Mouse (Mus musculus) cerebellum, adult 11 months (tissue): Measurements from ENCODE around the gene Dnaaf1.

Source experiments
- DNase-seq: peaks from one replicate; pipeline ENCODE4 v3.0.0; 2022

The Dnaaf1 gene

DNA sequence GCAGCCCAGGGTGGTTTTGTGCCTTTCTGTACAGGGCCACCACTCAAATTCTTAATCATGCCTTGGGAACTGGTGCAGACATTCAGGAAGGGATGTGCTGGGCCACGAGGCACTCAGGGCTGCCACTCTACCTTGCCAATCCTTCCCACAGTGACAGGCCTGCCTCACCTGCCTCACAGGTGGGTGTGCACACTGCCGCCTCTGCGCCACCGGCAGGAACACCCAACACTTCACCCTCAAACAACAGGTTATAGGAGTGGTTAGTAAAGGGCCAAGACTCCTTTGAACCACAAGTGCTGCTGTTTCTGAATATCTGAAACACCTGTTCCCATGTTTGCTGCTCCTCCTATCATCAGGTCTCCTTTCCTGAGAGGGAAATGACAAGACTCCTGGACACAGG, 2.6 kb upstream of the Dnaaf1 start:
- DNase-seq = no peak

DNA sequence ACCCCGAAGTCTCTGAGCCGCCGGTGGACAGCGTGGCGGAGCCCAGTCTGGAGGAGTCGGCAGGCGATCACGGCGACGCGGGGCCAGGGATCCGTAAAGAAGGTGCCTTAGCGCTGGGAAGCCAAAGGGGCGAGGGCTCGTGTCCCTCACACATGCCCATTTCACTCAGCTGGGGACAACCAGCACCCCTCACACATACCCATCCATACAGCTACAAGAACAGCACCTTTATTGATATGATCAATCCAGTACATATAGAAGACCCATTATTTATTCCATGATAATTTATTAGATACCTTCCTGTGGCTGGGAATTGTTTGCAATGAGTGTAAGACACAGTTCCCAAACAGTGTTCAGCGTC, 311 bp downstream of the Dnaaf1 start:
- DNase-seq = no peak

DNA sequence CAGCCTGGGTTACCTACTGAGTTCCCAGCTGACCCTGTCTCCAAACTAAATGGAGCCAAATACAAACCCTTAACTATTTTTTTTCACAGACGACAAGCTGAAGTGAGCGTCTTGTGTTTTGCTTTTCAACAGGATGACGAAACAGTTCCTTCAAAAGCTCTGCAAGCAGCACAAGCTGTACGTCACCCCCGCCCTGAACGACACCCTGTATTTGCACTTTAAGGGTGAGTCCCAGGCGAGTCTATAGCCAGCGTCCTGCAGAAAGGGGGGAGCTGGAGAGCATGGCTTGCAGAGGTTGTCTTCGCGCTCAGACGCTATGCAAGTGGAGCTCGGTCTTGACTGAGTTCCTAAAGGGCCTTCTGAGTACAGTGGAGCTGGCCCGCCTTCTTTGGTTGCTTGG, 4.1 kb downstream of the Dnaaf1 start:
- DNase-seq = no peak

GRCm38 (mm10) chr8:119580441-119581161, 5.6 kb downstream of the Dnaaf1 start:
- no peak for DNase-seq

- DNase-seq = no peak
Measured at GRCm38 (mm10) chr8:119585901-119586300, 10.9 kb downstream of the Dnaaf1 start.

DNA sequence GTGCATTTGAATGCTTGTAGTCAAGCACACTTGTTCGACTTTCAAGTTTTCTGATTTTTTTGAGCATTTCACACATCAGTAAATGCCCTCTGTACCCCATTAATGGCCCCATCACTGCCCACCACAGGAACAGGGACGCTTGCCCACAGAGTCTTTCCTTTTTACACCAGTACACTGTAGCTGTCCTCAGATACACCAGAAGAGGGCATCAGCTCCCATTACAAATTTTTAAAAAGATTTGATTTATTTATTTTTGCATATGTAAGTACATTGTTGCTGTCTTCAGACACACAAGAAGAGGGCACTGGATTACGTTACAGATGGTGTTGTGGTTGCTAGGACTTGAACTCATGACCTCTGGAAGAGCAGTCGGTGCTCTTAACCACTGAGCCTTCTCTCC, 13.3 kb downstream of the Dnaaf1 start:
- no peak for DNase-seq

- no peak for DNase-seq
Measured at GRCm38 (mm10) chr8:119588844-119589243, 13.8 kb downstream of the Dnaaf1 start.

DNA sequence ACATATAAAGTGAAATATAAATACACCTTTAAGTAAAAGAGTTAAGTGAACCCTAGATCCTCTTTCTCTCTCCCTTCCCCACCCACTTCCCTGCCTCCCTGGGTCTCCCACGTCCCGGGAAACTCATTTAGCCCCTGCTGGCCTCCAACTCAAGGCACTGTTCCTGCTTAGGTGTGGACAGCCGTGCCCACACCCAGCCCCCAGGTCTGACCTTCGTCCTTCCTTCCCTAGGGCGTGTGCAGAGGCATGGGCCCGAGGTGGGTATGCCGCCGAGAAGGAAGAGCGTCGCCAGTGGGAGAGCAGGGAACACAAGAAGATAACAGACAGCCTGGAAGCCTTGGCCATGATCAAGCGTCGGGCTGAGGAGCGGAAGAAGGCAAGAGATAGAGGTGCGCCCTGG, 15.3 kb downstream of the Dnaaf1 start:
- no peak for DNase-seq

GRCm38 (mm10) chr8:119591456-119591855, 16.4 kb downstream of the Dnaaf1 start:
- DNase-seq = no peak

GRCm38 (mm10) chr8:119603771-119604170, 28.7 kb downstream of the Dnaaf1 start:
- no peak for DNase-seq

DNA sequence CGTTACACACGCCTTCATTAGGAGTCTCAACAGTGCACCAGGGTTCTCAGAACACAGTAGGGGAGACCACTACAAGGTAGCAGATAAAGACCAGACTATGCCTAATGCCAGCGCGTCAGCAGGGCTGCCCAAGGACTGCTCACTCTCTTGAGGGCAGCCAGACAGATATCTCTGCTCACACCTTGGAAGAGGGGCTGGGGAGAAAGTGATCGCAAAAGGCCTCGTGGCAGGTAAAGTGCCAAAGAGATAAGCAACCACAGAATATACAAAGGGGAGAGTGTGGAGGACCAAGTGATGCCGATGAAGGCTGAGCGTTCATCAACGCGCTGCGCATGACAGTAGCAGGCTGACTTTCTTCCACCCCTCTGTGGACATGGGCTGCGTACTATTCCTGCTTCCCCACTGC, 29.4 kb downstream of the Dnaaf1 start:
- no peak for DNase-seq

DNA sequence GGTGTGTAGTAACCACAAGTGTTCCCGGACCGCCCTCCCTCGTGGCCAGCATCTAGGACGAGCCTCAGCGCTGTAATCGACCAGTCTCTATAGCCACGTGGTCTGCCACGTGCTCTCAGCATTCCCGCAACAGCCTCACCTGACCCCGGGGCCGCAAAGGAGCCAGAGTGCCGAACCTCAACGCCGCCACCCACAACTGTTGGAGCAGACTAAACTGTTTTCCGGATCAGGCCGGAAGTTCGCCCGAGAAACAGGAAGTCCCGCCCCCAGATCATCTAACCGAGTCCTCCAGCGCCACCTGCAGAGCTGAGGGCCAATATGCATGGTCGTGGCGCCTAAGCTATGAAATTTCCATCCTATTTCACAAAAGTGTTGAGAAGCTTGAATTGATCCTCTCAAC, 30.0 kb downstream of the Dnaaf1 start, which contains the start of gene Taf1c:
Taf1c (minus strand) TSS at position 227 of the 400 bp plus-strand sequence.
- DNase-seq = peak; percentile 91

GRCm38 (mm10) chr8:119606224-119606623, 31.2 kb downstream of the Dnaaf1 start:
- no peak for DNase-seq

DNA sequence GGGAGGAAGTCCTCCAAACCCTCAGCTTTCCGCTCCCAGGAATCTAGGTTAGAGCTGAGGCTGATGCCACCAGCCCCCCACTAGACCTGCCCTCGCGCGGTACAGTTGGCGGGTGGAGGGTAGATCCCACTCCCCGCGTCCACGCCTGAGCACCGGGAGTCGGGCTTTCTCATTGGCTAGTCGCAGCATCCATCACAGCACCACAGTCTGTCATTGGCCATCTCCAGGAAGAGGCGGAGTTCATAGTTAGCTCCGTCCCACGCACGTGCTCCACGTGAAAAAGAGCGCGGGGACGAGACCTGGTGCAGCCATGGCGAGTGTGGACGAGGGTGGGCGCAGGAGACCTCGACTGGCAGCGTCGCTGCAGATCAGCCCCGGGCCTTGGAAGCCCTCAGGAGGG, 37.4 kb downstream of the Dnaaf1 start, which contains the start of gene Adad2:
Adad2 (plus strand) TSS at position 277 of the 400 bp plus-strand sequence.
- no peak for DNase-seq

DNA sequence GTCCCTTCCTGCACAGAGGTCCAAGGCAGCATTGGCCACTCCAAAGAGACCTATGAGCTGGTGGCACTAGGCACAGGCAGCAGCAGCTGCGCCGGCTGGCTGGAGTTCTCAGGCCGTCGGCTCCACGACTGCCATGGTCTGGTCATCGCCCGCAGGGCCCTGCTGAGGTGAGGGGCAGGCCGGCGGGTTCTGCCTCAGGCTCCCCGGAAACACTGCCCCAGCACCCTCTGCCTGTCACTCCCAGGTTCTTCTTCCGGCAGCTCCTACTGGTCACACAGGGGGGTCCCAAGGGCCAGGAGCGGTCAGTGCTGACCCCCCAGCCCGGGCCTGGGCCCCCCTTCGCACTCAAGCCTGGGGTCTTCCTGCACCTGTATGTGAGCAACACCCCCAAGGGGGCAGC, 40.1 kb downstream of the Dnaaf1 start:
- DNase-seq = no peak

- DNase-seq = no peak
Measured at GRCm38 (mm10) chr8:119616358-119616757, 41.3 kb downstream of the Dnaaf1 start.

- DNase-seq = no peak
Measured at GRCm38 (mm10) chr8:119616811-119617210, 41.8 kb downstream of the Dnaaf1 start.

DNA sequence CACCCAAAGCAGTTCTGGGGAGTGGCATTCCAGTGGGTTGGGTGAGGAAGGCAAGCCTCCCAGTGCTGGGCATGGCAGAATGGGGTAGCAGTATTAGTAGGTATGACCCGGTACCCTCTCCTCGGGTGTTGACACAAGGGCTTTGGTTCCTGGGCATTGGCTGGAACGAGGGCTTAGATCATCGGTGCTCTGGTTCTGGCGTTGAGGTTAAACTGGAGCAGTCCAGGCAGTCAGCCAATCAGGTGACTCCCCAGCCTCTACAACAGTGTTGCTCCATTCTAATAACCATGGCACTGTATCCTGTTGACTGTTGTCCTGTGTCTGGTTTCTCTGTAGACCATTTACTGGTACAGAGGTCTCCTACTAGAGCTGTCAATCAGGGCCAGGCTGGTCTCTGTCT, 42.6 kb downstream of the Dnaaf1 start:
- DNase-seq = no peak

DNA sequence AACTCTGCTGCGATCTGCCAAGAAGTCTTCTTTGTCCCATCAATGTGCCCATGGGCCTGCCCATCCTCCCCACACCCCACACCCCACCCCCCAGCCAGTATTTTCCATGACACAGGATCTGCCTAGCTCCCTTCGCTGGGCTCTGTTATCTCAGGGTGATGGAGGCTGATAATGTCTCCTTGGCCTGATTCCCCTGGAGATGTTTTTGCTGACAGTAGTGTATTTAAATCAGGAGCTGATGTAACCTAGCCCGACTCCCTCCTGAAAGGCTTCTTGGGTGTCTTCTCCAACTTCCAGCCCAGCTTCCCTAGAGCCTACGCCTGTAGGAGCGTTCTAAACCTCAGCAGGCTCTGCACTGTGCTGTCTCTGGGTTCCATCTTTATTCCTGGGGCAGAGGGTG, 43.9 kb downstream of the Dnaaf1 start:
- no peak for DNase-seq

- no peak for DNase-seq
Measured at GRCm38 (mm10) chr8:119620116-119620840, 45.2 kb downstream of the Dnaaf1 start.

GRCm38 (mm10) chr8:119620848-119621465, 45.9 kb downstream of the Dnaaf1 start:
- no peak for DNase-seq

DNA sequence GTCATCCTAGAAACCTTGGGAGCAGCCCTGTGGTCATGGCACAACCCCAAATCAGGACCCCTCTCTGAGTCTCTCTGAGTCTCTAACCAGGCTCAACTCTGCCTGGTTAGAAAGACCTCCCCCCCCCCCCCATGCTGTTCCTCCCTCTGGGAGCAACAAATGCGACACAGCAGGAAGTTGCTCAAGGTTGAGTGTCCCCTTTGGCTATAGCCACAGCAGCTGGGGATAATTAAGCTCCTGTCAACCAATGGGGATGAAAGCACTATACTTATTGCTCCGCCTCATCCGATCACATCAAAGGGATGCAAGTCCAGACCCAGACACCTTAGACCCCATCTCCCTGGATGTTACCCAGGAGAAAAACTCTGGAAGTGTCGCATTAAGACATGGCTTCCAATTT, 47.5 kb downstream of the Dnaaf1 start:
- DNase-seq = no peak

GRCm38 (mm10) chr8:119623061-119623460, 48.0 kb downstream of the Dnaaf1 start:
- DNase-seq = no peak

- DNase-seq = no peak
Measured at GRCm38 (mm10) chr8:119623744-119624143, 48.7 kb downstream of the Dnaaf1 start.
